Mouse (Mus musculus) urinary bladder, adult 2 months (tissue): Measurements from ENCODE around the gene Usp4. TPM values are rescaled to one million over a fixed set of nuclear protein-coding genes. Genes with fewer than 3 reads are reported as not detected.

Source experiments
- DNase-seq: peaks from one replicate; pipeline ENCODE4 v3.0.0; 2022; ENCODE audit warnings: low spot score
- polyA plus RNA-seq: library from polyadenylated mRNA; depleted of rRNA; stranded (reverse); fragments of >200 nt; gene quantifications from 2 replicates; pipeline ENCODE4 v1.2.3, GENCODE M21; 2012

The Usp4 gene
- polyA plus RNA-seq, 1 experiment = 64.1 TPM

DNA sequence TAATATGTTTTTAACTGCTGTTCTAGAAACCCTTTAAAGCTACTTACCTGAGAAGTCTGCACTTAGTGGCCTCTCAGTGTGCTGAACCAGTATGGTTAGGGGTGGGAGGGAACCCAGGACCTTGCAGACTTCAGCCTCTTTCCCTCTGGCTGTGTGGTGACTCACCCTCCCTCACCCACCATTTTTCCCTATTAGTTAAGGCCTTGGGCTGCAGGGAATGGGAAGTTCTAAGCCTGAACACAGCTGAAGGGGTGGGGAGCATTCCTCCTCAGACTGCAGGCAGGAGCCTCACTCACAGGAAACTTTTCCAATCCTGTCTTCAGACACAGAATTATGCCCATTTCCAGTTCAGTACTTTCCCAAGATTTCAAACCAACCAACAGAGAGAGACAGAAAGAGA is 5.9 kb upstream of the Usp4 start:
- no peak for DNase-seq

DNA sequence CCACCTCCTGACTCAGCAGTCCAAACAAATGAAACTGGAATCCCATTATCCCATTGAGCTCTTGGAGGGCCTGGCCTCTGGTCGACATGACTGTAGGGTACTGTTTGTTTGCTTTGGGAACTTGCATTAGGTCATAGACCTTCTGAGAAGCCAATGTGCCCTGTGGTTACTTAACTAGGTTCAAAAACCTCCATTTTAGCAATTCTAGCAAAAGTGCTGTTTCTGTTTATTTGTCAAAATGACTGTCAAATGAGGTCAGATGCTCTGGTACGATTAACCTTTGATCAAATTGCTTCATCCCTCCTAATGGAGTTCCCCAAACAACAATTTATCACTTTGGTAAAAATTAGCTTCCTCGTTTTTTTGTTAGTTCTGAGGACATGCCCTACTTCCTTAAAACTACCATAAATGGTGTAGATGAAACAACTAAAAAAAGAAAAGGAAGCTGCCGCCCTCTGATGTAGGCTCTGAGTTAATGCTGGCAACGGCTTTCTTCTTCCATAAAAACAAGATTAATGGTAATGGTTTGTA is 5.3 kb upstream of the Usp4 start:
- DNase-seq = no peak

DNA sequence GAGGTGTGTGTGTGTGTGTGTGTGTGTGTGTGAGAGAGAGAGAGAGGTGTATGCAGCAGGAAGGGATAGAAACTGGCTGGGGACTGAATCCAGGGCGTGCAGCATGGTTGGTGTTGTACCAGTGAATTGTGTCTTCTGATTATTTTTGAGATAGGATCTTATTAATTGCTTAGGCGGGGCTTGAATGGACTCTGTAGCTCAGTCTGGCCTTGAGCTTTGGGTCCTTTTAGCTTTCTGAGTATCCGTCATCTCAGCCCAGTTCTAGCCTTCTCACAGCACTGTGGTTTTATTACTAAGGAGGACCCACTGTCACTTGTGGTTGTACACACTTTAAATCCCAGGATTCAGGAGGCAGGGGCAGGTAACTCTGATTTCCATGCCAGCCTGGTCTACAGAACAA is 4.3 kb upstream of the Usp4 start:
- DNase-seq = no peak

DNA sequence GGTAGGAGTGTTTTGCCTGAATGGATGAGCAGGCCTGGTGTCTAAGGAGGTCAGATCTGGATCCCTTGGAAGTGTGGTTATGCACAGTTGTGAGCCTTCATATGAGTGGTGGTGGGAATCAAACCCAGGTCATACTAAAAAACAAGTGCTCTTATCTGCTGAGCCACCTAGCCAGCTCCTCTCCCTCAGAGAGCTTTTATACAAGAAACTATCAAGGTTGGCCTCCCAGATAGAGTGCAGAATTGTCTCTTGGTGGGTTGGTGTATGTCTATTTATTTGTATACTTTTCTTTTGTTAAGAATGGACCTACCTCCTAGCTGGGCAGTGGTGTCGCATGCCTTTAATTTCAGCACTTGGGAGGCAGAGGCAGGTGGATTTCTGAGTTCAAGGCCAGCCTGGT is 3.8 kb upstream of the Usp4 start:
- DNase-seq = no peak

DNA sequence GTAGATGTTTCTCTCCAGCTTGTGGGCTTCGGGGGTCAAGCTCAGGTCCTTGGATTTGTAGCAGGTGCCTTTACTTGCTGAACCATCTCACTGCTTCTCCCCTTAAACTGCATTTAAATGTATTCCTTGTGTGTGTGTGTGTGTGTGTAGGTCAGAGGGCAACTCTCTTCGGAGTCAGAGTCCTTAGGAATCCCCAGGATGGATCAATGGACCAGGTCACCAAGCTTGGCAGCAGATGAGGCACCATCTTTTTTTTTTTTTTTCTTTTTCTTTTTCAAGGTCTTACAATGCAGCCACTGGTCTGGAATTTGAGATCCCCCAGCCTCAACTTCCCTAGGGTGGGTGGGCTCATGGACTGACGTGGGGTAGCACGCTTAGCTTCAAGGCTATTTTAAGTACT is 3.2 kb upstream of the Usp4 start:
- no peak for DNase-seq

DNA sequence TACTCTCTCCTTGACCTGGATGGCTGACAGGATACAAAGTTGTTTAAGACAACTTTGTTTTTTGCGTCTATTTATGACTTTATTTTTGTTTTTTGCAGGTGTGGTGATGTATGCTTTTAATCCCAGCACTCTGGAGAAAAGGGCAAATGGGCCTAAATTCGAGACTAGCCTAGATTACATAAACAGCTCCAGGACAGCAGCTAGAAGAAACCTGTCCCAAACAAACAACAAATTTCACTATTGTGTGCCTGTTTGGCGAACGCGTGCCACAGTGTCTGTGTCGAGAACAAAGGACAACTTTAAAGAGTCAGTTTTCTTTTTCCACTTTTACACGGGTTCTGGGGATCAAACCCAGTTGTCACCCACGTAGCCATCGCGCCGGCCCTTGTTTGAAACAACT is 629 bp upstream of the Usp4 start:
- no peak for DNase-seq

DNA sequence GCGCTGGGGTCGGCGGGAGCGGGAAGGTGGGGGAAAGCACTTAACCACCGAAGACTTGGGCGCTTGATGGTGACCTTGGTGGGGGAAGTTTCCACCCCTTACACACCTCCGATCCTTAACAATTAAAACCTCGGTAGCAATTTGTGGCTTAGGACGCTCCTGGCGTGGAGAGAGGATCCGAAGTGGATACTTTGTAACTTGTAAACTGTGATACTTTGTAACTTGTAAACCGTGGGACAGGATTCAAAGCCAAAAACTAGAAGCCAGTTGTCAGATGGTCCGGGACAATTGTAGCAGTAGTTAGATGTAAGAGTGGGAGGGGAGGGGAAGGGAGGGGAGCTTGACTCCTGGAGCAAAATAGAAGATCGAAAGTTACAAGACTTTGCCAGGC is 632 bp downstream of the Usp4 start:
- DNase-seq = no peak

DNA sequence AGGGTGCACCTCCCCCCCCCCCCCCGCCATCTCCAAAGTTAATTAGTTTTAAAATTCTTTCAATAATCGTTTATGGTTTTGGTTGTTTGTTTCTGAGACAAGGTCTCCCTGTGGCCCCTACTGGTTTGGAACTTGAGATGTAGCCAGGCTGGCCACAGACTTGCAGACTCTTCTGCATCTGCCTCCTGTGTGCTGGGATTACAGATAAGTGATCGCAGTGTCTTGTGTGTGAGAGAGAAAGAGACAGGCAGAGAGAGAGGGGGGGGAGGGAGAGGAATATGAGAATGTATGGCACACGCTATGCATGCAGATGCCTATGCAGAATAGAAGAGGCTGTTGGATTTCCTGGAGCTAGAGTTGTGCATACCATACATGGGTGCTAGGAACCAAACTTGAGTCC is 2.1 kb downstream of the Usp4 start:
- no peak for DNase-seq

DNA sequence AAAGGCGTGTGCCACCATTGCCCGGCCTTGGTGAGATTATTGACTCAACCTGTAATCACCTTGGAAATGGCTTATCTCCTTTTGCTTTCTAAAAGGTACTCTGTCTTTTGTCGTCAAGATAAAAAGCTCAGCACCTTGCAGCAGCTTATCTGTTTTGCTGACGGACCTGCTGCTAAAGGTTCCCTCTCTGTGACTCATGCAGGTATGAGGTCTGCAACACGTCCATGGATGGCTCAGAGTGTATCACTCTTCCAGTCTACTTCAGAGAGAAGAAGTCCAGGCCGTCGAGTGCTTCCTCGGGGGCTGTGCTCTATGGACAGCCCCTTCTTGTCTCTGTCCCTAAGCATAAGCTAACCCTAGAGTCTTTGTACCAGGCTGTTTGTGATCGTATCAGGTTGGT is 30.6 kb downstream of the Usp4 start:
- no peak for DNase-seq

DNA sequence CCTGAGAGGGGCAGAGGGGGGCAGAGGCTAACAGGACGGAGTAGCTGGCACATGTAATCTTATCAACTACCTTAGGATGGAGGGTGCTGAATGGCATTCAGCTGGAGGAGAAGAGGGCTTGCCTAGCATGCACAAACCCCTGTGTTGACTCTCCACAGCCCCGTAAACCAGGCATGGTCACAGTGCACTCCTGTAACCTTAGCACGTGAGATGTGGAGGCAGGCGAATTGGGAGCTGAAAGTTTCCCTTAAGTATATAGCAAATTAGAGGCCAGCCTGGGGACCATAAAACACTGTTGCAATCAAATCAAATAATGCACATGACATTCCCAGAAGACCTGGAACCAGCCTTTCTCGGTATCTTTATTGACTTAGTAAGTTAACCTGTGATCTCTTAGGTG is 31.1 kb downstream of the Usp4 start:
- no peak for DNase-seq

DNA sequence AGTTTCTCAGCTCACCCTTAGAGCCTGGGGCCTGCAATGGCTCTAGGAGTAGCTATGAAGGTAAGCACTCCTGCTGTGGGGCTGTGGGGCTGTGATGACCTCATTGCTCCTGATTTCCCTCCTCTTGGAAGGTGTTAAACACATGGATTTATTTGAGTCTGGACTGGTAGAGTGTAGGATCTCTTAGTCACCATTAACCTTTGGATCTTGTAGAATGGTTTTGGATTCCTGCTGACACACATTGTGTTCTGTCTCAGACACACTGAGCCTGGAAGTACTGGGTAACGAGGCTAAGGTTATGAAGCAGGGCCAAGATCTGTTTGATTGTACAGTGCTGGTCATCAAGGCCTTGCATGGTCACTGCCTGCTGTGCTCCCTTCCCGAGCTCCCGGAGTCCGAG is 31.6 kb downstream of the Usp4 start:
- no peak for DNase-seq

DNA sequence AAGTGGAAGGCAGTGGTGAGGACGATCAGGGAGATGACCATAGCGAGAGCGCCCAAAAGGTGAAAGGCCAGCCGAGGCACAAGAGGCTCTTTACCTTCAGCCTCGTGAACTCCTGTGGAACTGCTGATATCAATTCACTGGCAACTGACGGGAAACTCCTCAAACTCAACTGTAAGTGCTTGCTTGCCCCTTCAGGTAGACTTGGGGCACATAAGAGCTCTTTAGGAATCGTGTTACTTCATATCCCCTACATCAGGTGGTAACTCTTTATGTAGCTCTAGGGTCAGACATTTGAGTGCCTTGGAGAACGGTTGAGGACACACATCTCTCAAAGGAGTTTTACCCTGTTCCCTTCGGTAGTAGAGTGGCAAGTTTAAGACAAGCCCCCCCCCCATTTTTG is 33.7 kb downstream of the Usp4 start:
- DNase-seq = no peak

DNA sequence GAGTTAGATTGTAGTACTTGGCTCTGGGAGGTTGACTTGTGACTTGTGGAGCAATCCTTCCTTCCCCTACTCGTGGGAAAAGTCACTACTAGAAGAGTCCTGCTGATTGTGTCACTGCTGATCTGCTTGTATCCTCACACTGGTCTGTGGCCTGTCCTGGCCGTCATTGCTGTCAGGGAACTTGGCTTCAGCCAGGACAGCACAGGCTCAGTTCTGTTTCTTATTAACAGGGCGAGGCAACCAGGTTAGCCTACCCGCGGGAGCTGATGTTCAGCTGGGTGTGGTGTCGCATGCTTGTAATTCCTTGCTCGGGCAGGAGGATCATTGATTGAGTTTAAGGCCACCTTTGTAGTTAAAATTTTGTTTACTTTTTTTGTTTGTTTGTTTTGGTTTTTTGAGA is 37.4 kb downstream of the Usp4 start:
- DNase-seq = no peak

DNA sequence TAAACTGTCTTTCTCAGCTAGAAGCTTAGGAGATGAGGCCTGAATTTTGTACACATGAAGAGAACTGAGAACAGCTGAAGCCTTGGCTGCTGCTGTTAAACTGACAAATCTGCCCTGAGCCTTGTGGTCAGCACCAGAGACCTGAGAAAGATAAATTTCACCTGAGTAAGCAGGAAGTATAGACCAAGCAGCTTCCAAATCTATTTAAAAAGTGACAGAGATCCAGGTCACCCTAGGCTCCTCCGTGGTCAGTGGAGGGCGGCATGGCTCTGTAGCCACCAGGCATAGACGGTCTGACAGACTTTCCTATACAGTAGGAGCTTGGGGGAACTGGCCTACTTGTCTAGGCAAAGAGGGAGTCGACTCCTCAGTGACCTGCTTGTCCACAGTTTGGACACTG is 39.2 kb downstream of the Usp4 start:
- no peak for DNase-seq

DNA sequence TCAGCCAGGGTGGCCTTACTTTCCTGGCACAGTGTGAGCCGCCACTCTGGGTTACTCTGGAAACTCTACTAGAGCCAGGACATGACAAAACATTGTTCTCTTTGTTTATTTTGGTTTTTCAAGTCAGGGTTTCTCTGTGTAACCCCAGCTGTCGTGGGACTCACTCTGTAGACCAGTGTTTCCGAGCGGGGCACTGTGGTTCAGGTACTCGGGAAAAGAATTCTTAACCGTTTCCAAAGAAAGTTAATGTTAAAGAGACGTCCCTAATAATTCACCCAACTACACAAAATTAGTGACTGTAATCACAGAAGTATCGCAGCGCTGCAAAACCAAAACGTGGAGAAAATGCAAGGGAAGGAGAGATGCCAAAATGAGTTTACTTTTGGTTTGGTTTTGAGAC is 40.9 kb downstream of the Usp4 start:
- DNase-seq = no peak

DNA sequence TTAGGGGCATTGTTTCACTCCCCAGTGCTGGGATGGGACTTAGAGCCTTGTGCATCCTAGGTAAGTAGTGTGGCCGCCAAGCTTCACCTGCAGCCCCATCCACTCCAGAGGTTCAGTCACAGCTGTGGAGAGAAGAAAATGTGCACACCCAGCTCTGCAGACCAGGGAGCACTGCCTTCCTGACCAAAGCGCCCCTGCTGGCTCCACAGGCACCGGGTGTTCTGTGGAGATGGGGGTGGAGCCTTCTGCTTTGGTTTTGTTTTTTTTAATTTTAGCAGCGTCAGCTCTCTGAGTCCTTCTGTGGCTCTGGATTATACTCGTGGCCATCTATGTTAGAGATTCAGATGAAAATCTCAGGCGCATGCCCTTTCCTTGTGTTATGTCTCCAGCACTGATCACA is 41.6 kb downstream of the Usp4 start:
- DNase-seq = no peak

DNA sequence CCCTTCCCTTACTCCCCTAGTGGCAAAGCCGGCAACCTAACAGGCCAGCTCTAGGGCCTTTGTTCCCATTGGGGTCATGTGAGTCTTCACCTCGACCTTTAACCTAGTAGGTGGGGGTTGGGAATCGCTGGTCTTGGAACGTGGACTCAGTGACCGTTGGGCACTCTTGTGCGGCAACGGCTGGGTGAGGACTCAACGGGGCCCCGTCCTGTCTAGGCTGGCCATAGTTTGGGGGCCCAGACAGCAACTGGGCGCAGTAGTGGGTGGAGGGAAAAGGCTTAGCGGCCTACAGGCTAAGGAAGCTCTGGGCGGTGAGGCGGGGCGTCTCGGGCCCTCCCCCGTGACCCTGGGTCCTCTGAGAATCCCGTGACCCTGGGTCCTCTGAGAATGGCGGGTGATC is 45.0 kb downstream of the Usp4 start, which contains the start of gene 1700102P08Rik:
Gene 1700102P08Rik, plus strand, starts transcription at position 130 of the 400 bp plus-strand sequence.
- DNase-seq = no peak

DNA sequence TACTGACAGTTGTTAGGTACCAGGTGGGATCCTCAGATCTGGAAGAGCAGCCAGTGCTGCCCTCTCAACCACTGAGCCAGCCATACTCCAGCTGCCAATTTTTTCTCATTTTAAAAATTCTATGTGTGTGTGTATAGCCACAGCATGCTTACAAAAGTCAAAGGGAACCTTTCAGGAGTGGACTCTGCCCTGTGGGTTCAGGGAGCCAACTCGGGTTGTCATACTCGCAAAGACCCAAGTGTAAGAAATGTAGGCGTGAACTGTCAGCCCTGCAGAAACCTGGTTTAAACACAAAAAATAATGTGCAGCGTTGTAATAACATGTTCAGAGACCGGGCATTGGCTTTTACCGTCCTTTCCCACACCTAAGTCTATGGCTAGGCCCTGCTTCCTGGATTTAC is 46.5 kb downstream of the Usp4 start:
- no peak for DNase-seq

DNA sequence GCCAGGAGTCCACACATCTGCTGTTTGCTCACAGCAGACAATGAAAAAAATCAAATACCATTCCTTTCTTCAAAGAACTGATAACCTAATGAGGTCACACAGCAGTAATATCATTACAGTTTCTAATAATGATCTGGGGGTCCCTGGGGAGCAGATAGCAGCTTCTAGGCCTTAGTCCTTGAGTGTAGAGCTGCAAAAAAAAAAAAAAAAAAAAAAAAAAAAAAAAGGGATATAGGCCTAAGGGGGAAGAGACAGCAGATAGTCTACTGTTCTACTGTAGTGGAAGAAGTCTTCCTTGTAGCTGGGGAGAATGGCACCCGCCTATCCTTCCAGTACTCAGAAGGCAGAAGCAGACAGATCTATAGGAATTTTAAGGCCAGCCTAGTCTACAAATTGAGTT is 47.8 kb downstream of the Usp4 start:
- DNase-seq = no peak

DNA sequence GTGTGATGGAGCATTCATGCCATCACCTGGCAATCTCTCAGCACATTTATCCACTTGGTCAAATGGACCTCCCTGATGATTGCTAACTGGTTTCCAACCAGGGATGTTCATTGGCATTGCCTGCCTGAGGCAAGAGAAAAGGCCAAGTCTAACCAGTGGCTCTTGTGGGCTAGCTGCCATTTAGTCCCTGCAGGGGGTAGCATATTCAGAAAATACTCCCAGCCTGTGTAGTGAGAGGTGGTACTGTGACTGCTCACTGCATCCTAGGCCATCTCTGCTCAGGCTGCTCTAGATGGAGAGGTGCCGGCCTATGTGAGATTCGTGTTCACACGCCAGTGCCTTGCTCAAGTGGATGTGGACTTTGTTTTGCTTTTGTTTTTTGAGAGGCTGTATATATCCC is 50.7 kb downstream of the Usp4 start:
- no peak for DNase-seq

DNA sequence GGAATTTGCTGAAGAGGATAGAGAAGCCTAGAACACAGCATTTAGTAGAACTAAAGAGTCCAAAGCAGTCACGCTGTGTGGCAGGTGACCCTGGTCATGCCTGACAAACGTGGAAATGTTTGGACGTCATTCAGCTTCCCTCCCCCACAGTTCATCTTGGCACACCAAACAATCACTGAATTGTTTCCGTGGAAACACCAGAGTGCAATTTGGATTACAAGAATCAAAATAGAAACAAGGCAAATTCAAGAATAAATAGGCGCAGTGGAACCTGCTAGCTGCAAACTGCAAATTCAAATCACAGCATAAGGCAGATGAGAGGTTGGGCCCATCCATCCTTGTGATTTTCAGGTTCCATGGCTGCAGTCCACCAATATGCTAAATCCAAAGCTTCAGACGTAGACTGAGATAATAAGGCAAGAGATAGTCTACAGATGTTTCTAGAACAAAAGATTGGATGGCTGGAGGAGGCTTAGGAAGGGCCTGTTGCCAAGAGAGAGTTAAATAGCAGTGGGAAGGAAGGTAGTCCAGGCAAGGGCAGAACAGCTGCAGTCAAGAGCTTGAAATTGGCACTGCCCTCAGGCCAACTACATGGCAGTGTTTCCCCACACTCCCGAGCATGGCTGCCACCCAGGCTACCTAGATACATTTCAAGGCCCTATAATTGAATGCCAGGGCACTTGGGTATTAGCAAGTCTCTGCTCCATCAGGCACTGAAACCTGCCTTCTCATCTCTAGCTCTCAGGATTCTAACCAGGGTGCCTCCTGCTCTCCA is 53.7 kb downstream of the Usp4 start:
- DNase-seq = no peak

DNA sequence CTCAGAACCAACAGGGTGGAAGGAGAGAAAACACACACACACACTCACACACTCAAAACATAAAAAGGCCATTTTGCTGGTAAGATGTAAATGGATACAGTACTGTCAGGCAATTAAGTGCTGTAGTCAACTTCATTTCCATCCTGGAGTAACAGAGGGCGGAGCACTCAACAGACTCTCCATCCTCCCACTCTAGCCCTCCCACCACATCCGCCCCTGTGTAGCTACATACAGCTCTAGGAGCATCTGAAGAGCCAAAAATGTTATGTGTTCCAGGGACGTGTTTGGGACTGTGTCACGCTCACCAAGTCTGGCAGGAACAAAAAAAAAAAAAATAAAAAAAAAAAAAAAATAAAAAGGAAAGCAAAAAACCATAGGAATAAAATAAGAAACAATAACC is 55.4 kb downstream of the Usp4 start:
- DNase-seq = no peak

DNA sequence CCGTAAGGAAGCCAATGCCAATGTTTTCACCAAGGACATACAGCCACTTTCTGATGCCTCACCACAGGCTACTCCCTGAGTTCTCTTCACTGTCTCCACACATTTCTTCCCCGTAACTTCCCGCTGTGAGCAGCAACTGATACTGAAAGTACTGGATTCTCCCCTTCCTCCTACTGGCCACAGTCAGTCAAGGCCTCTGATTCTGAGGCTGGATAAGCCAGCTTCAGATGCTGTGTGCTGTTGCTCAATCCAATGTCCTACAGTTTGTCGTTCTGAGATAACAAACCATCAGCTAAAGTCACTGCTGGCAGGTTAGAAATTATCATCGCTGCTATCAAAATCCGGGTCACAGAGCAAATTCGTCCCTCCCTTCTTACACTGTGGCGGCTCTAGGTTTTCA is 56.8 kb downstream of the Usp4 start:
- no peak for DNase-seq

DNA sequence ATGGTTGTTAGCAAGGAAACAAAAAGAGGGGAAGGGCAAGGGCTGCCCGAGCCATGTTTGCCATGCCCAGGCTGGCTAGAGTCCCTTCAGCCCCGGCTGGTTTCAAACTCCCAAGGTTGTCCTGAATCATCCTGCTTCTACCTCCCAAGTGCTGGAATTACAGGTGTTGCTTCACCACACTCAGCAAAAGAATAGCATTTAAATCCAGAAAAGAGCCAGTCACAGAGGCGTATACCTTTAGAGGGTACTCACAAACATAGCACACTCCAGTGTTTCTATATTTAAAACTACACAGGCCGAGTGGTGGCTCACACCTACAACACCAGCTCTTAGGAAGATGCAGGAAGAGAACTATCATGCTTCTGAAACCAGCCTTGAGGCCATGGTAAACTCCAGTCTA is 61.9 kb downstream of the Usp4 start:
- DNase-seq = no peak
